Mouse (Mus musculus): ENCODE measurements around the gene Dkk1.
"Not testable (repeated sequence)": the region's sequence is repeated elsewhere in the genome, so short reads cannot be mapped to it uniquely, and the experiment has no call there.

The Dkk1 gene

DNA sequence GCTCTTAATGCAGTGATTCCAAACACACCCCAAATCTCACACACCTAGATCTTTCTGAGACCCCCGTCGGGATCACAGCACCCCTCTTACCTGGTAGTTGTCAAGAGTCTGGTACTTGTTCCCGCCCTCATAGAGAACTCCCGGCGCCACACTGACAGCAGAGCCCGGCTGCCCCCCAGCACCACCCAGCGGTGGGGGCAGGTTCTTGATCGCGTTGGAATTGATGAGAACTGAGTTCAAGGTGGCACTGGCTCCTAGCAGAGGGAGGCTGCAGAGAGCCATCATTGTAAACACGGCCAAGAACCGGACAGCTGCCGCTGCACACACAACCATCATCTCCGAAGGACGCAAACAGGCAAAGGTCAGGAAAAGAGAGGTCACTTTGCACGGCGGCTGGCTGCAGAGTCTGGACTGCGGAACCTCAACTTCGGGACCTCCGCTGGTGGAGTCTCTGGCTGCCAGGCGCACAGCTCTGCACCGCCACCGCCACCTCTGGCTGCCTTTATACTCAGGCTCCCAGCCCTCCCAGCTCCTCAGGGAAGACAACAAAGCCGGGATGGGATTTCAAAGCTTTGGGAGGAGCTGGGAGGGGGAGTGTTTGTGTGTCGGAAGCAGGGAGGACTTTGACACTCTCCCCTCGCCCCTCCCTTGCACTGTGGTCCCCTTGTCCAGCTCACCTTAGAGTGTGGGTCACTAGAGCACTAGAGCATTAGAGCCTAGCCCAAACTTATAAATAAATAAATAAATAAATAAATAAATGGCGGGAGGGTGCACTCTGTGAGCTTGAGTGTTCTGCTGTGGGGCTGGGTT lies at the start of gene Dkk1:
Gene Dkk1 (minus strand): TSS at position 622 of the 810 bp plus-strand sequence.
- in situ Hi-C loops (cut with MboI, MseI), result no loop called here

DNA sequence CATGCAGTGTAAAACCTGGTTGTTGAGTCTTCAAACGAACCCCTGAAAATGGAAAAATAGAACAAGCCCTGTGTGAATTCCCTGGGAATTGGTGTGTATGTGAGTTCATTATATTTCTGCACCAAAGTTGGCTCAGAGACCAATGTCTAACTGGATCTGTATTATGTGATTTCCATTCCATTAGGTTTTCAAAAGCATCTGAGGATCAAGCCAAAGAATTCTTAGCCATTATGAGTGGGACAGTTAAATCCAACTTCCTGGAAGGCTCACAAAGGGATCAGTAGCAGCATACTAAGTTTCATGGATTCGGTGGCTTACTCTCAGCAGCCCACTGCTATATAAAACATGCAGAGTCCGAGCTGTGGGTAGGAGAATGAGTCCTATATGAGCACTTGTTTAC lies 36.9 kb upstream of the Dkk1 start:
- in situ Hi-C loops (cut with MboI, MseI), result no loop called here

- in situ Hi-C loops (cut with MboI, MseI), result no loop called here
These were observed 15.1 kb upstream of the Dkk1 start for GRCm38 (mm10) chr19:30564516-30564915.

DNA sequence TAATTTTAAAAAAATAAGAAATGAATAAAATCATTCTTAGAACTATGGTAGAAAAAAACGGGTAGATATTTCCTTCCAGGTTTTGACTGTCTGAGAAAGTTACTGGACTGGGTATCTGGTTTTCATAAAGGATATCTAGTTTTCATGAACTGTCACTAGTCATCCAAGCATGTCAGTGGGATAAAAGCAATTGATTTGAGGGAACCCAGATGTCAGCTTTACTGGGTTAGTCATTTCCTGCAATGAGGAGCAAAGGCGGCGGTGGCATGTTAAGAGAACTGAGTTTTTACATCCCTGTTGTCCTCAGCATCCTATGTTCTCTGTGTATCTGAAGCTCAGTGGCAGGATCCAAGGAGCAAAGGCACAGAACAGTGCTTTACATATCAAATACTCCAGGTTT lies 14.4 kb upstream of the Dkk1 start:
- in situ Hi-C loops (cut with MboI, MseI), result no loop called here

DNA sequence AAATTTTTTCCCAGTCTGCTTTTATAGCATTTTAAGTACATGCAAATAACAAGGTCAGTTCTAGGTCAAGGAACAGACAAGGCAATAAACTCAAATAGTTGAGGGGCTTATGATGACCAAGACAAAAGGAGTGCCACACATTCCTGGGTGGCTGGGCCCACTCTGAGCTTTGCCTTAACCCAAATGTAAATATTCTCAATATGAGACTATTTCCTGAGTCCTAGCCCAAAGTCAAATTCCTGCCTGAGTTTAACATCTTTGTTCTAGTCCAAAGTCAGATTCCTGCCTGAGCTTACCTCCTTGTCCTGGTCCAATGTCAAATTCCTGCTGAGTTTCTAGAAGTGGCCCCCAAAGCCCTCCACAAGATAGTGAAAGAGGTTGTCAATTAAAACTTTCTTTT lies 8.6 kb upstream of the Dkk1 start:
- in situ Hi-C loops (cut with MboI, MseI), result loop anchor here (10.0 kb wide), 2 partner anchors 183 to 263 kb away; no protein-coding TSS in a partner anchor

DNA sequence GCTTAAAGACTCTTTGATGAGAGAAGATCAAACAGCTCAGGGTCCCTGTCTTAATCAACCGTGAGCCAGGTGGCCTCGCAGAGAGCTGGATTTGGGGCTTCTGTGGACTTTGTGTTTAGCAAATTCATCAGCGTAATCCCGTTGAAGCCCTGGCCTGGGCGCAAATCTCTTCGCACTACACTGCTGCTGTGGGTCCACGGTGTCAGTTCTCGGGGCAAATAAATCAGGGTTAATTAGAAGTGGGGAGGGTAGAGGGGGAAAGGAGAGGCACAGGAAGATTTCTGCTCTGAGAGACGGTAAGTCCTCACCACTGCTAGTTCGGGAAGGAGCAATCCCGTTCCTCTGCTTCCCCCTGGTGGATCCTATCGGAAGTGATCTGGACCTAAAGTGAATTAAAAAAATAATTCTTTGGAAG lies 5.0 kb upstream of the Dkk1 start:
- in situ Hi-C loops (cut with MboI, MseI), result loop anchor here (5.0 to 10.0 kb wide), 3 partner anchors 180 to 307 kb away; no protein-coding TSS in a partner anchor

DNA sequence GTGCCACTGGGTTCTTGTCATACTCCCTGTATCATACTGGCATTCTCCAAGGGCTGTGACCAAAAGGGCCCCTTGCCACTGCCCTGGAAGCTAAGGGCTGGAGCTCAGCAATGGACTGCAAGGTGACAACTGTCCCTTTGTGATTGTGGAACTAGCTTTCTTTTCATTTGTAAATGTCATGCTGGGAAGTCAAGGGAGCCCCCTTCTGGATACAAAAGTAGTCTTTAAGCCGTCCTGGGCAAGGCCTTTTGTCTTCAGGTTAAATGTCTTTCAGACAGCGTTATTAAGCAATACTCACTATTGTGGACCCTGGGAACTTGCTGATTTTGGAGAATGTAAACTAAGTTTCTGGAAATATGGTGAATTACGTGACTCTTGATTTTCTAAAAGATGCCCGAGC lies 4.3 kb upstream of the Dkk1 start:
- in situ Hi-C loops (cut with MboI, MseI), result loop anchor here (5.0 to 10.0 kb wide), 3 partner anchors 179 to 306 kb away; no protein-coding TSS in a partner anchor

GRCm38 (mm10) chr19:30552260-30552659 lies 2.8 kb upstream of the Dkk1 start:
- in situ Hi-C loops (cut with MboI, MseI), result loop anchor here (5.0 to 10.0 kb wide), 3 partner anchors 177 to 305 kb away; no protein-coding TSS in a partner anchor

DNA sequence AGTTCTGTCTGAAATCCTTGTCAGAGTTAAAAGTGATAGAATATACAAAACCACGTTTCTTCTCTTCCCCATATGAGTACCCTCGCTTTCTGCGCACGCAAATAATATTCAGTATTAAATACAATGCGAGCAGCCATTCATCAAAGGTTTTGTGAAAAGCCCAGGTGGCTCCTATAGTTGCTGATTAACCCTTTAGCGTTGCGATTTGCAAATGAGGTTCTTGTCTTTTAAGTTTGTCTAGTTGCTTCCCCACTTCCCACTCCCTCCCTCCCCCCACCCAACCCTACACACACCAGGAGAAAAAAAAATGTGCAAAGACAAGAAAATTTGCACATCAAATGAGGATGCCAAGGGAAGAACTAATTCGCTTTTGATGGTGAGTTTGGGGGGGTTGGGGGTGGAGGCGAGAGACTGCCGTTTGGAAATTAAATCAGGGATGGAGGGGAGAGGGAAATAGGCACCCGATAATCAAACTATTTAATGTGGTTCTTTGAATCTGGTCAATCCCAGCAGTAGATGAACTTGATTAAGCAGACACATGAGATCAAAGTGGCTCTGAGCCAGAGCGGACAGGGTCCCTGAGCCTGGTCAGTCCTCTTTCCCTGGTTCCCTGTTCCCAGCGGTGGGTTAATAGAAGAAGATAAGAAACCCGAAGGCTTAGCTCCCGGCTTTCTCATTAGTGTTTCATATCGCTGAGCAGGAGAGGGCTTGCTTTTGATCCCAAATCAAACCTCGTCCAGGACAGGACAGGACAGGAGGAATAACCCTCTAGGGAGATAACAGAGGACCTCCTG lies 586 bp upstream of the Dkk1 start:
- in situ Hi-C loops (cut with MboI, MseI), result loop anchor here (5.0 to 10.0 kb wide), 3 partner anchors 175 to 303 kb away; no protein-coding TSS in a partner anchor

DNA sequence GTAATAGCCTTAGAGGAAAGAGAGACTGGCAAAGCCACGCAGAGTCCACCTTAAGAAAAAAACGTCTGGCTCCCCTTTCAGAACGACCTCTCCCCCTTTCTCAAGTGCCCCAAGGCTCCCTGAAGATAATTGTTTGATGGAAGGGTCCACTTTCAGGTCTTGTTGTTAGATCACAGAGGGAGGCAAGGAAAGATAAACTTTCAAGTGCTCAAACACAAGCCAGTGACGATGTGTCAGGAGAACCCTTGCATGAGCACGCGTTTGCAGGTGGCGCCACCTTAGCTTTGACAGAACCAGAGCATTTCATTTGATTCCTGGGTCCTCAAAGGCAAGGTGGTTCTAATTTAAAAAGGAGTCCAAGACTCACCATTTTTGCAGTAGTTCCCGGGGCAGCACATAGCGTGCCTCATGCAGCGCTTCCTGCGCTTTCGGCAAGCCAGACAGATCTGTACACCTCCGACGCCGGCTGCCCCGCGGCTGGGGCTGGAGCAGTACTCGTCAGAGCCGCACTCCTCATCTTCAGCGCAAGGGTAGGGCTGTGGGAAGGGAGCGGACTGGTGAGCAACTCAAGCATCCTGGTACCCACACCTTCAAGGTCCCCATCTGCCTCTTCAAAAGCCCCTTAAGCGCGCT lies 938 bp downstream of the Dkk1 start:
- in situ Hi-C loops (cut with MboI, MseI), result no loop called here

- in situ Hi-C loops (cut with MboI, MseI), result not testable (repeated sequence)
These were observed 10.0 kb downstream of the Dkk1 start for GRCm38 (mm10) chr19:30539365-30539941.

GRCm38 (mm10) chr19:30516771-30517170 lies 32.7 kb downstream of the Dkk1 start:
- in situ Hi-C loops (cut with MboI, MseI), result no loop called here

GRCm38 (mm10) chr19:30510481-30510880 lies 39.0 kb downstream of the Dkk1 start:
- in situ Hi-C loops (cut with MboI, MseI), result no loop called here

DNA sequence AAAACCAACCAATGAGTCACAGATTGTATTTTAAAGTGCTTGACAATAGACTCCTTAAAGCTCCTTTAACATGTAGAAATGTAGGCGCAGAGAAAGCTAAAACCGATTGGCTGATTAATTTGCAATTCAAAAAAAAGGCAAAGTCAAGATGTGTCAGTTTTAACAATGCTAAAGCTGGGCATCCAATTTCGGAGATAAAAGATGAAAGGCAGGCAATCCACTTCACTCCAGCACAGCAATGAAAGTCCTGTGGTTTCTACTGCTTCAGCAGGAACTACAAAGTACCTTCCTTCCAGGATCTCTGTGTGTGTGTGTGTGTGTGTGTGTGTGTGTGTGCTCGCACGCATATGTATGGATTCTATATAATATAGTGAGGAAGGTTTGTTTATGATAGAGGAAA lies 44.0 kb downstream of the Dkk1 start:
- in situ Hi-C loops (cut with MboI, MseI), result loop anchor here (5.0 kb wide), 1 partner anchor 58 kb away; no protein-coding TSS in a partner anchor

All from T-helper 1 cell (primary cell).